Comparison of ENCODE assay signal across 8 mouse cellular contexts in genomic region chr15:31365041-31365719, GRCm38 (mm10). TPM values are rescaled to one million over a fixed set of nuclear protein-coding genes. Genes with fewer than 3 reads are reported as not detected.
DNase-seq lines count a peak whose midpoint lies in the region; ATAC-seq and TF ChIP-seq lines count a peak whose summit lies in the region.

No protein-coding gene starts in this region.

- no peak for ATAC-seq in kidney, embryonic 16.5 days (ENCODE audit: low FRiP score, low TSS enrichment)
- no peak for ATAC-seq in hindbrain, embryonic 15.5 days (ENCODE audit: low FRiP score, low read depth)
- ATAC-seq in midbrain, embryonic 16.5 days, result no peak

- 0 out of 2 replicates have a peak overlapping the region, but pooled peaks have one; percentile 16 for H3K27ac ChIP-seq in kidney, embryonic 16.5 days (ENCODE audit: low read length)
- peak overlapping the region; percentile 94 for H3K27ac ChIP-seq in cortical plate, adult 2 months (ENCODE audit: insufficient read depth, low read length)
- no peak overlapping the region for H3K27ac ChIP-seq in hindbrain, embryonic 15.5 days (replicated peaks)
- no peak overlapping the region for H3K27ac ChIP-seq in midbrain, embryonic 16.5 days (ENCODE audit: low read length)

- no peak for TF ChIP-seq POLR2A in cortical plate, adult 2 months (IDR thresholded peaks at IDR 0.05; ENCODE audit: extremely low read depth, insufficient read depth, low read length)

- no peak for DNase-seq in kidney, adult 11 months
- no peak for DNase-seq in adrenal gland, adult 8-10 months
- no peak for DNase-seq in urinary bladder, postnatal 14 days (ENCODE audit: low spot score)
- DNase-seq in adrenal gland, adult 2 months, result no peak

- H3K4me1 ChIP-seq in kidney, embryonic 16.5 days (ENCODE audit: insufficient read depth, low read length), result peaks cover 33% of the 10 kb centered on the region
- no peaks in the 10 kb centered on the region for H3K4me1 ChIP-seq in cortical plate, adult 2 months (ENCODE audit: control insufficient read depth, insufficient read depth, low read length)
- peaks cover 30% of the 10 kb centered on the region for H3K4me1 ChIP-seq in hindbrain, embryonic 15.5 days (replicated peaks)
- peaks cover 21% of the 10 kb centered on the region for H3K4me1 ChIP-seq in midbrain, embryonic 16.5 days (ENCODE audit: control insufficient read depth, insufficient read depth, low read length)

- no peaks in the 10 kb centered on the region for H3K9me3 ChIP-seq in kidney, embryonic 16.5 days (ENCODE audit: low read length)
- H3K9me3 ChIP-seq in hindbrain, embryonic 15.5 days, result no peaks in the 10 kb centered on the region
- no peaks in the 10 kb centered on the region for H3K9me3 ChIP-seq in midbrain, embryonic 16.5 days (replicated peaks; ENCODE audit: control insufficient read depth, low read length, poor library complexity, severe bottlenecking)

- H3K9ac ChIP-seq in kidney, embryonic 16.5 days (replicated peaks; ENCODE audit: low read length), result peak overlapping the region; percentile 43
- no peak overlapping the region for H3K9ac ChIP-seq in hindbrain, embryonic 15.5 days
- H3K9ac ChIP-seq in midbrain, embryonic 16.5 days (ENCODE audit: low read depth, low read length), result no peak overlapping the region

- 32% methylated on average over 11 of the region's 11 CpGs for WGBS in kidney, embryonic 16.5 days
- WGBS in hindbrain, embryonic 15.5 days, result 25% methylated on average over 11 of the region's 11 CpGs
- 22% methylated on average over 11 of the region's 11 CpGs for WGBS in midbrain, embryonic 16.5 days

- peak overlapping the region; percentile 98 for H3K4me2 ChIP-seq in kidney, embryonic 16.5 days (replicated peaks; ENCODE audit: low read depth, low read length)
- peak overlapping the region; percentile 98 for H3K4me2 ChIP-seq in hindbrain, embryonic 15.5 days
- H3K4me2 ChIP-seq in midbrain, embryonic 16.5 days (ENCODE audit: low read length), result peak overlapping the region; percentile 98

- H3K27me3 ChIP-seq in kidney, embryonic 16.5 days (ENCODE audit: insufficient read depth, low read length), result peaks cover 35% of the 10 kb centered on the region
- H3K27me3 ChIP-seq in hindbrain, embryonic 15.5 days, result peaks cover 49% of the 10 kb centered on the region
- peaks cover 29% of the 10 kb centered on the region for H3K27me3 ChIP-seq in midbrain, embryonic 16.5 days (ENCODE audit: control insufficient read depth, insufficient read depth, low read depth, low read length)

- no peak for TF ChIP-seq CTCF in cortical plate, adult 2 months (IDR thresholded peaks at IDR 0.05; ENCODE audit: extremely low read depth, insufficient read depth, low read length)

- peak overlapping the region; percentile 68 for H3K4me3 ChIP-seq in kidney, embryonic 16.5 days (ENCODE audit: low read length)
- H3K4me3 ChIP-seq in cortical plate, adult 2 months (ENCODE audit: insufficient read depth, low read length), result peak overlapping the region; percentile 96
- peak overlapping the region; percentile 53 for H3K4me3 ChIP-seq in hindbrain, embryonic 15.5 days
- H3K4me3 ChIP-seq in midbrain, embryonic 16.5 days (ENCODE audit: low read depth, low read length), result peak overlapping the region; percentile 48

- H3K36me3 ChIP-seq in kidney, embryonic 16.5 days (ENCODE audit: insufficient read depth, low read length), result no peaks in the 10 kb centered on the region
- no peaks in the 10 kb centered on the region for H3K36me3 ChIP-seq in hindbrain, embryonic 15.5 days
- no peaks in the 10 kb centered on the region for H3K36me3 ChIP-seq in midbrain, embryonic 16.5 days (ENCODE audit: control insufficient read depth, insufficient read depth, low read length)

RNA-seq across cellular contexts. Expression of gene Ankrd33b, which starts 2.3 kb away (rescaled TPM):
- 8.5 and 8.6 TPM in 2 replicates for polyA plus RNA-seq in kidney, embryonic 16.5 days (2015; fragmentation: Nextera tagmentation; extraction: Ambion mirVana)
- polyA plus RNA-seq in cortical plate, adult 2 months (2012; rRNA removed), result 33.9 and 34.5 TPM in 2 replicates
- polyA plus RNA-seq in hindbrain, embryonic 15.5 days (2015; fragmentation: Nextera tagmentation; extraction: Ambion mirVana), result 1.0 and 1.5 TPM in 2 replicates
- 0.53 and 0.69 TPM in 2 replicates for polyA plus RNA-seq in midbrain, embryonic 16.5 days (2015; fragmentation: Nextera tagmentation; extraction: Ambion mirVana)
- 1 to 10 TPM; 1.1 to 3.8 (median 2.7) TPM for total RNA-seq in adrenal gland, adult 8-10 months (2022)
- total RNA-seq in adrenal gland, adult 2 months (2021), result 1 to 10 TPM; 1.1 to 1.9 TPM
- polyA plus RNA-seq in adrenal gland, adult 2 months (2012; rRNA removed), result 1.5 and 1.9 TPM in 2 replicates

Comparison
In these comparisons a context has a peak if more than half of its experiments do, and no peak if none do; other contexts are left out.
1. H3K27ac ChIP-seq: peak in kidney, embryonic 16.5 days (single experiment) and cortical plate, adult 2 months (single experiment); none in hindbrain, embryonic 15.5 days (single experiment) and midbrain, embryonic 16.5 days (single experiment).
2. Peak in every context shown above with its lines, with median percentiles within 50 percentile points of each other: H3K4me2 ChIP-seq and H3K4me3 ChIP-seq.